Mouse (Mus musculus): ENCODE data around the gene Gmeb2. TPM values are rescaled to one million over a fixed set of nuclear protein-coding genes. Genes with fewer than 3 reads are reported as not detected.

The Gmeb2 gene
- total RNA-seq, 1 experiment: 15.2 TPM

DNA sequence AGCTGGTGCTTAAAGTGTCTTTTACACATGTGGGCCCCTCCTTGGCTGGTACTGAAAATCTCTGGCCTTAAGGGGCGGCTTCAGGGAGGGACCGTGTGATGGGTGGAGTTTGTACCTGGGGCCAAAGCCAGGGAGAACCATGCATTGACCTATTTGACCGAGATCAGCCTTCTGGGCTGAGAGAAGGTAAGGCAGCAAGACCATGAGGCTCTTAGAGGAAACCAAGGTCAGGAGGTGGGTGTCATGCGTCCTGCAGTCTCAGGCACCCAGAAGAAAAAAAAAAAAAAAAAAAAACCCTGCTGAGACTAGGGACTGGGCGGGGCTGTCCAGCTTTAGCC, 25.1 kb upstream of the Gmeb2 start:
- Histone ChIP-seq H3K36me3 (ENCODE audit: control insufficient read depth, insufficient read depth, low read length, poor library complexity, severe bottlenecking) (no peaks in the 10 kb centered on the region), H3K27ac (ENCODE audit: insufficient read depth, low read depth, low read length, poor library complexity, severe bottlenecking) (no peak overlapping the region), H3K4me3 (ENCODE audit: insufficient read depth in 1 of 2, low read depth in 1 of 2, low read length in 2 of 2, poor library complexity in 1 of 2, severe bottlenecking in 1 of 2) (peak overlapping the region; percentile 63 to 83), H3K9me3 (ENCODE audit: control insufficient read depth, insufficient read depth, low read depth, low read length) (no peaks in the 10 kb centered on the region), H3K9ac (ENCODE audit: insufficient read depth, low read depth, low read length, poor library complexity, severe bottlenecking) (peak overlapping the region; percentile 34), H3K4me1 (ENCODE audit: control insufficient read depth in 2 of 2, insufficient read depth in 2 of 2, low read length in 2 of 2, poor library complexity in 1 of 2) (peaks cover 0 to 11% of the 10 kb centered on the region in 2 experiments; a peak in 2 of 4 replicates)
- in situ Hi-C loops (cut with MboI; ENCODE audit: low sequenced_read_pairs in 2 of 2, unreplicated experiment in 2 of 2): no loop called here
- no peak for DNase-seq (ENCODE audit: low read depth, low spot score)
- no peak for TF ChIP-seq HCFC1 (IDR thresholded peaks at IDR 0.05; ENCODE audit: borderline replicate concordance, insufficient read depth, low read length)
- TF ChIP-seq ZNF384 (IDR thresholded peaks at IDR 0.05; ENCODE audit: low read depth, low read length): peak; percentile 65; the same call in 1 of the 2 replicates

DNA sequence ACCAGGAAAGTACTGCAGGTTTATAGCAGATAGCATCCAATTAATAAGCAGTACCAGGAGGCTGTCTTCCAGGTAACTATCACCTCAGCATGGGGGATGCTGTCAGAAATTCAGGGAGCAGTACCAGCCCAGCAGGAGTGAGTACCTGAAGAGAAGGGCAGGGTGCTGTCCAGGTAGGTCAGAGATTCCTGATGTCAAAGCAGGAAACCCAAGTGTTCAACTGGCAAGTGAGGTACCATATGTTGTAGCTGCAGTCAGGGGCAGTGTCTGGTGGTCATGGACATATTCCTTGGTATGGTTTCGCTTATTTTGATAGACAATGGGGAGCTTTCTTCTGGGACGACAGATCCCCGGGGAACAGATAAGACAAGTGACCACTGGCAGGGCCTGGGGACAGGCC, 24.6 kb upstream of the Gmeb2 start:
- H3K36me3 ChIP-seq (ENCODE audit: control insufficient read depth, insufficient read depth, low read length, poor library complexity, severe bottlenecking): no peaks in the 10 kb centered on the region
- DNase-seq (ENCODE audit: low read depth, low spot score): no peak
- peaks cover 0 to 14% of the 10 kb centered on the region in 2 experiments; a peak in 2 of 4 replicates for H3K4me1 ChIP-seq (ENCODE audit: control insufficient read depth in 2 of 2, insufficient read depth in 2 of 2, low read length in 2 of 2, poor library complexity in 1 of 2)
- H3K4me3 ChIP-seq (ENCODE audit: insufficient read depth in 1 of 2, low read depth in 1 of 2, low read length in 2 of 2, poor library complexity in 1 of 2, severe bottlenecking in 1 of 2): no peak overlapping the region
- H3K27ac ChIP-seq (ENCODE audit: insufficient read depth, low read depth, low read length, poor library complexity, severe bottlenecking): no peak overlapping the region
- TF ChIP-seq CHD2 (IDR thresholded peaks at IDR 0.05; ENCODE audit: low read depth, low read length): no peak
- TF ChIP-seq ZC3H11A (IDR thresholded peaks at IDR 0.05; ENCODE audit: borderline replicate concordance, low read depth, low read length): no peak
- no peak for TF ChIP-seq HCFC1 (IDR thresholded peaks at IDR 0.05; ENCODE audit: borderline replicate concordance, insufficient read depth, low read length)
- TF ChIP-seq ZNF384 (IDR thresholded peaks at IDR 0.05; ENCODE audit: low read depth, low read length): no peak
- TF ChIP-seq MAFK (IDR thresholded peaks at IDR 0.05; ENCODE audit: insufficient read depth, low read depth, low read length): no peak
- in situ Hi-C loops (cut with MboI; ENCODE audit: low sequenced_read_pairs in 2 of 2, unreplicated experiment in 2 of 2): no loop called here
- no peak overlapping the region for H3K9ac ChIP-seq (ENCODE audit: insufficient read depth, low read depth, low read length, poor library complexity, severe bottlenecking)
- no peaks in the 10 kb centered on the region for H3K9me3 ChIP-seq (ENCODE audit: control insufficient read depth, insufficient read depth, low read depth, low read length)

DNA sequence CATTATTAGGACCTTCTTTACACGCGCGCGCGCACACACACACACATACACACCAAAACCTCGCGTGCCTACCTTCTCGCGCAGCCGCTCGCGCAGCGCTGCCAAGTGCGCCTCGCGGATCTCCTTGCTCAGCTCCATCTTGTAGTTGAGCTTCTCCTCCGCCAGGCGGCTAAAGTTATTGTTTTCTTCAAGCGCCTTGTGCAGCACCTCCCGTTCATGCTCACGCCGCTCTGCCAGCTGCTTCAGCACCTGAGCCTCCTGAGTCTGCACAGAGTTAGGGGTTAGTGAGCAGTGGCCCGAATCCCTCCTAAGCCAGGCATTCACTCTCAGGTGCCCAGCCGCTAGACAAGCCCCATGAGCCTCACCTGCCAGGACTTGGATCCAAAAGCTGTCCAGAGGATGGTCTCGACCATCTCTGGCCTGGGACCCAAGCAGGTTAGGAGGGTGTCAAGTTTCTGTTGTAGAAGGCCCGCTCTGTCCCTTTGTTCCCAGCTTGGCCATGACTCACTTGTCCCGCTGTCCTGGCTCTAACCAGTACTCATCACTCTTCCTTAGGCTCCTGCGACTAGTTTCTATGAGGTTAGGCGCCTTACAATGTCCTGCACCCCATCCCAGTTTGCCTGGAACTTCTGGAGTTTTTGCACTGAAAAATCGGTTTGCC, 19.4 kb upstream of the Gmeb2 start:
- in situ Hi-C loops (cut with MboI; ENCODE audit: low sequenced_read_pairs in 2 of 2, unreplicated experiment in 2 of 2): no loop called here
- TF ChIP-seq ZNF384 (IDR thresholded peaks at IDR 0.05; ENCODE audit: low read depth, low read length) (no peak), HCFC1 (IDR thresholded peaks at IDR 0.05; ENCODE audit: borderline replicate concordance, insufficient read depth, low read length) (peak; percentile 46; the same call in 1 of the 2 replicates), CHD2 (IDR thresholded peaks at IDR 0.05; ENCODE audit: low read depth, low read length) (0 out of 2 replicates have a peak, but pooled peaks have one; percentile 5)
- no peak overlapping the region for H3K27ac ChIP-seq (ENCODE audit: insufficient read depth, low read depth, low read length, poor library complexity, severe bottlenecking)
- H3K36me3 ChIP-seq (ENCODE audit: control insufficient read depth, insufficient read depth, low read length, poor library complexity, severe bottlenecking): no peaks in the 10 kb centered on the region
- H3K4me1 ChIP-seq (ENCODE audit: control insufficient read depth in 2 of 2, insufficient read depth in 2 of 2, low read length in 2 of 2, poor library complexity in 1 of 2): peaks cover 0 to 10% of the 10 kb centered on the region in 2 experiments; a peak in 2 of 4 replicates
- H3K4me3 ChIP-seq (ENCODE audit: insufficient read depth in 1 of 2, low read depth in 1 of 2, low read length in 2 of 2, poor library complexity in 1 of 2, severe bottlenecking in 1 of 2): peak overlapping the region; percentile 17 to 45; a peak in 3 of 4 replicates
- DNase-seq (ENCODE audit: low read depth, low spot score): peak; percentile 62
- H3K9me3 ChIP-seq (ENCODE audit: control insufficient read depth, insufficient read depth, low read depth, low read length): no peaks in the 10 kb centered on the region
- H3K9ac ChIP-seq (ENCODE audit: insufficient read depth, low read depth, low read length, poor library complexity, severe bottlenecking): no peak overlapping the region; the same call in 1 of the 2 replicates

DNA sequence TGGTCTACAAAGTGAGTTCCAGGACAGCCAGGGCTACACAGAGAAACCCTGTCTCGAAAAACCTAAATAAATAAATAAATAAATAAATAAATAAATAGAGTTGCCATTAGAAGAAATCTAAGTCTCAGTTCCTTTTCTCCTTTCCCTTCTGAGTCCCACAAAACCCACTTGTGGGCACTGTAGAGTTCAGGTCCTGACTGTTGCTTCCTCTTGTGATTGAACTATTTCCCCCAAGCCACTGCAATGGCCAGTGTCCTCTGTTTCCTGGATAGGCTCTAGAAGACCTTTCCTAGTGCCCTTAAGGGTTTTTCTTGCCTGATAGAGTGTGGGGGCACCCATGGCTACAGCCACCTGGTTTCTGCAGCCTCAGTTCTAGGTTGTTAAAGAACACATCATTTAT, 17.1 kb upstream of the Gmeb2 start:
- Histone ChIP-seq H3K36me3 (ENCODE audit: control insufficient read depth, insufficient read depth, low read length, poor library complexity, severe bottlenecking) (no peaks in the 10 kb centered on the region), H3K9me3 (ENCODE audit: control insufficient read depth, insufficient read depth, low read depth, low read length) (no peaks in the 10 kb centered on the region), H3K9ac (ENCODE audit: insufficient read depth, low read depth, low read length, poor library complexity, severe bottlenecking) (no peak overlapping the region), H3K4me1 (ENCODE audit: control insufficient read depth in 2 of 2, insufficient read depth in 2 of 2, low read length in 2 of 2, poor library complexity in 1 of 2) (peaks cover 0 to 9% of the 10 kb centered on the region in 2 experiments; a peak in 1 of 4 replicates), H3K4me3 (ENCODE audit: insufficient read depth in 1 of 2, low read depth in 1 of 2, low read length in 2 of 2, poor library complexity in 1 of 2, severe bottlenecking in 1 of 2) (no peak overlapping the region), H3K27ac (ENCODE audit: insufficient read depth, low read depth, low read length, poor library complexity, severe bottlenecking) (no peak overlapping the region)
- TF ChIP-seq MAFK (IDR thresholded peaks at IDR 0.05; ENCODE audit: insufficient read depth, low read depth, low read length) (no peak), ZNF384 (IDR thresholded peaks at IDR 0.05; ENCODE audit: low read depth, low read length) (no peak), ZC3H11A (IDR thresholded peaks at IDR 0.05; ENCODE audit: borderline replicate concordance, low read depth, low read length) (no peak), HCFC1 (IDR thresholded peaks at IDR 0.05; ENCODE audit: borderline replicate concordance, insufficient read depth, low read length) (no peak), CHD2 (IDR thresholded peaks at IDR 0.05; ENCODE audit: low read depth, low read length) (no peak)
- in situ Hi-C loops (cut with MboI; ENCODE audit: low sequenced_read_pairs in 2 of 2, unreplicated experiment in 2 of 2): no loop called here
- no peak for DNase-seq (ENCODE audit: low read depth, low spot score)

DNA sequence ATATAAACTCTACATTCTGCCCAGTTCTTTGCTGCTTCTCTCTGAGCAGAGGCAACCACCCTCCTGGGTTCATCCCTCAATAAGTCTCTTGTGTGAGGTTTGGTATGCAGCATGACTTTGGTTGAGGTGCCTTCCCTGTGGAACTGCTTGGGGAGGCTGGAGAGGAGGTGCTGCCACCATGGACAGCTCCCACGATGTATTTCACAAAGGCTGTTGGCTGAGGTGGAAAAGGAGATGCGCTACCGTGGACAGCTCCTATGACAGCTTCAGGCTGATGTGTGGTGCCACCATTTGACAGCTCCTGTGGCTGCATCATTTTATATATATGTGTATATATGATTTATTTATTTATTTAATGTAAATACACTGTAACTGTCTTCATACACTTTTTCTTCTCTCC, 14.2 kb upstream of the Gmeb2 start:
- peak; percentile 83 for DNase-seq (ENCODE audit: low read depth, low spot score)
- Histone ChIP-seq H3K27ac (ENCODE audit: insufficient read depth, low read depth, low read length, poor library complexity, severe bottlenecking) (no peak overlapping the region), H3K9me3 (ENCODE audit: control insufficient read depth, insufficient read depth, low read depth, low read length) (no peaks in the 10 kb centered on the region), H3K4me1 (ENCODE audit: control insufficient read depth in 2 of 2, insufficient read depth in 2 of 2, low read length in 2 of 2, poor library complexity in 1 of 2) (peaks cover 0 to 3% of the 10 kb centered on the region in 2 experiments; a peak in 1 of 4 replicates), H3K9ac (ENCODE audit: insufficient read depth, low read depth, low read length, poor library complexity, severe bottlenecking) (no peak overlapping the region), H3K4me3 (ENCODE audit: insufficient read depth in 1 of 2, low read depth in 1 of 2, low read length in 2 of 2, poor library complexity in 1 of 2, severe bottlenecking in 1 of 2) (no peak overlapping the region), H3K36me3 (ENCODE audit: control insufficient read depth, insufficient read depth, low read length, poor library complexity, severe bottlenecking) (no peaks in the 10 kb centered on the region)
- in situ Hi-C loops (cut with MboI; ENCODE audit: low sequenced_read_pairs in 2 of 2, unreplicated experiment in 2 of 2): no loop called here
- TF ChIP-seq ZNF384 (IDR thresholded peaks at IDR 0.05; ENCODE audit: low read depth, low read length): 0 out of 2 replicates have a peak, but pooled peaks have one; percentile 15
- TF ChIP-seq HCFC1 (IDR thresholded peaks at IDR 0.05; ENCODE audit: borderline replicate concordance, insufficient read depth, low read length): no peak

Measured in ES-E14 (cell line).